Mouse (Mus musculus) megakaryocyte, embryonic 14.5 days (primary cell): ENCODE measurements around the gene Kcnh3.

Experiments used
- FLI1 ChIP-seq: IDR thresholded peaks from 2 replicates; pipeline ENCODE4 v1.6.1; 2012; ENCODE audit warnings: low read length, inconsistent platforms, mixed read lengths
- GATA1 ChIP-seq: IDR thresholded peaks from 3 replicates; pipeline ENCODE4 v1.6.1; 2012; ENCODE audit warnings: mixed read lengths, low read length, inconsistent platforms, borderline replicate concordance

- TF ChIP-seq GATA1 (no peak), FLI1 (no peak)
Observed at GRCm38 (mm10) chr15:99241249-99241648, 16.6 kb downstream of the Kcnh3 start.
